In genomic region chr3:138586213-138586612, GRCm38 (mm10) we compare ENCODE assay signal across 20 mouse cellular contexts.
"Had no signal": no experiment of that assay in that cellular context is flagged by ENCODE, and none has a peak within 500 bp of the region (broad histone marks: within the 10 kb centered on the region; RNA-seq: fewer than 3 reads in every experiment).

No protein-coding gene starts in this region.

- H3K4me2 ChIP-seq: limb, embryonic 12.5 days; limb, embryonic 15.5 days; liver, embryonic 11.5 days; lung, embryonic 15.5 days; midbrain, embryonic 13.5 days; neural tube, embryonic 13.5 days had no signal

- H3K4me1 ChIP-seq: limb, embryonic 12.5 days; limb, embryonic 15.5 days; megakaryocyte, embryonic 14.5 days; midbrain, embryonic 10.5 days; midbrain, embryonic 13.5 days; neural tube, embryonic 13.5 days had no signal

- H3K9me3 ChIP-seq: limb, embryonic 15.5 days; lung, embryonic 15.5 days; midbrain, embryonic 13.5 days had no signal

- ATAC-seq: liver, postnatal 0 days; midbrain, embryonic 13.5 days; midbrain, embryonic 16.5 days had no signal

- H3K36me3 ChIP-seq: limb, embryonic 12.5 days; limb, embryonic 15.5 days; lung, embryonic 15.5 days; midbrain, embryonic 10.5 days; midbrain, embryonic 13.5 days; neural tube, embryonic 13.5 days had no signal

- H3K27me3 ChIP-seq: limb, embryonic 12.5 days; limb, embryonic 15.5 days; lung, embryonic 15.5 days; midbrain, embryonic 13.5 days; neural tube, embryonic 13.5 days had no signal

- H3K9ac ChIP-seq: limb, embryonic 12.5 days; limb, embryonic 15.5 days; liver, embryonic 14.5 days; liver, postnatal 0 days; lung, embryonic 15.5 days; midbrain, embryonic 13.5 days; neural tube, embryonic 13.5 days had no signal

- H3K4me3 ChIP-seq: limb, embryonic 12.5 days; limb, embryonic 15.5 days; lung, embryonic 15.5 days; megakaryocyte, embryonic 14.5 days; midbrain, embryonic 10.5 days; midbrain, embryonic 13.5 days; myocyte; neural tube, embryonic 13.5 days had no signal

- H3K27ac ChIP-seq: limb, embryonic 12.5 days; limb, embryonic 15.5 days; liver, embryonic 14.5 days; lung, embryonic 15.5 days; midbrain, embryonic 10.5 days; midbrain, embryonic 13.5 days; neural tube, embryonic 13.5 days had no signal

- DNase-seq: kidney, adult 9 months; kidney, postnatal 14 days; kidney, postnatal 4 days; left cerebral cortex, postnatal 4 days; liver, postnatal 0 days; lung, postnatal 10 days; lung, postnatal 36 days; thymus, adult 18-20 months; thymus, postnatal 36 days had no signal
